Mouse (Mus musculus): ENCODE results near the gene Lmbrd2. TPM values are rescaled to one million over a fixed set of nuclear protein-coding genes. Genes with fewer than 3 reads are reported as not detected.
"Not testable (repeated sequence)": the region's sequence is repeated elsewhere in the genome, so short reads cannot be mapped to it uniquely, and the experiment has no call there.

The Lmbrd2 gene
- polyA plus RNA-seq, 1 experiment from 2014 or later = 14.8 TPM

- Histone ChIP-seq H3K4me3 (ENCODE audit: low read depth, low read length) (no peak overlapping the region), H3K27ac (ENCODE audit: low read depth, low read length) (no peak overlapping the region), H3K4me2 (ENCODE audit: low read depth, low read length) (no peak overlapping the region), H3K9me3 (ENCODE audit: control insufficient read depth, low read length) (no peaks in the 10 kb centered on the region), H3K9ac (replicated peaks; ENCODE audit: low read depth, low read length) (no peak overlapping the region), H3K27me3 (ENCODE audit: control insufficient read depth, insufficient read depth, low read length) (no peaks in the 10 kb centered on the region), H3K4me1 (ENCODE audit: control insufficient read depth, insufficient read depth, low read length) (no peaks in the 10 kb centered on the region), H3K36me3 (ENCODE audit: control insufficient read depth, insufficient read depth, low read length) (peaks cover 14% of the 10 kb centered on the region; the same call in 1 of the 2 replicates)
- no peak for ATAC-seq (ENCODE audit: low read depth)
- 62% methylated on average over 6 of the region's 6 CpGs for WGBS
Measured at GRCm38 (mm10) chr15:9164125-9164524, 23.8 kb downstream of the Lmbrd2 start.

DNA sequence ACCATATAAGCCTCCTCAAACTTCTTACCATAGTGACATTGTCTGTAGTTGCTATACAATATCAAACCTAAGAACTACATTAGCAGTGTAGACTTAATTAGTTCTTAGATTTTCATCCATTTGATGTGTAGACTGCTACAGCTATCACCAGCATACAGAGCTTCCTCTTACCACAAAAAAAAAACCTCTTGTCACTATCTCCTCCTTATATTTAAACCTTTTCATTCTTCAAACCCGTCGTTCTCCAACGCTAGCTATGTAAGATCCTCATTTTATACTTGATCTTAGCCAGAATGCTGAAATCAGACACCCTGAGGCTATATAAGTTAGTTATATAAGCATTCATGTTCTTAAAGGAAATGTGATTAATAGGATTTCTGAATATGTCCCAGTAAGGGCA is 36.7 kb downstream of the Lmbrd2 start:
- Histone ChIP-seq H3K4me2 (ENCODE audit: low read depth, low read length) (no peak overlapping the region), H3K4me1 (ENCODE audit: control insufficient read depth, insufficient read depth, low read length) (no peaks in the 10 kb centered on the region), H3K27ac (ENCODE audit: low read depth, low read length) (no peak overlapping the region), H3K27me3 (ENCODE audit: control insufficient read depth, insufficient read depth, low read length) (no peaks in the 10 kb centered on the region), H3K4me3 (ENCODE audit: low read depth, low read length) (no peak overlapping the region), H3K9ac (replicated peaks; ENCODE audit: low read depth, low read length) (no peak overlapping the region), H3K9me3 (ENCODE audit: control insufficient read depth, low read length) (no peaks in the 10 kb centered on the region), H3K36me3 (ENCODE audit: control insufficient read depth, insufficient read depth, low read length) (peaks cover 14% of the 10 kb centered on the region)
- WGBS = 98% methylated on average over 3 of the region's 3 CpGs
- no peak for ATAC-seq (ENCODE audit: low read depth)

DNA sequence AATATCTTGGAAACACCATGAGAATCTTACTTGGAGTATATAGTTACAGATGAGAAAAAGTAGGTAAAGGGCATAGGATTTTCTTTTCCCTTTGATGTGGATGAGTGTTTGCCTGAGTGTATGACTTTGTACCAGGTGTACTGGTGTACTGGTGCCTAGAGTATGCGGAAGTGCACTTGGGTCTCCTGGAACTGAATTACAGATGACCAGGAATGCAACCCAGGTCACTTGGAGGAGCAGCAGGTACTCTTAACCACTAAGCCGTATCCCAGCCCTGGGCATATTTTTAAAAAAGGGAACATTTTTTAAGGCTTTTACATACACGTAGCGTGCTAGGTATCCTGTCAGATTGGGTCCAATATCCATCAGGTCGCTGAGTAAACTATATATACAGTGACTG is 43.6 kb downstream of the Lmbrd2 start:
- no peak for ATAC-seq (ENCODE audit: low read depth)
- peaks cover 24% of the 10 kb centered on the region for H3K36me3 ChIP-seq (ENCODE audit: control insufficient read depth, insufficient read depth, low read length)

DNA sequence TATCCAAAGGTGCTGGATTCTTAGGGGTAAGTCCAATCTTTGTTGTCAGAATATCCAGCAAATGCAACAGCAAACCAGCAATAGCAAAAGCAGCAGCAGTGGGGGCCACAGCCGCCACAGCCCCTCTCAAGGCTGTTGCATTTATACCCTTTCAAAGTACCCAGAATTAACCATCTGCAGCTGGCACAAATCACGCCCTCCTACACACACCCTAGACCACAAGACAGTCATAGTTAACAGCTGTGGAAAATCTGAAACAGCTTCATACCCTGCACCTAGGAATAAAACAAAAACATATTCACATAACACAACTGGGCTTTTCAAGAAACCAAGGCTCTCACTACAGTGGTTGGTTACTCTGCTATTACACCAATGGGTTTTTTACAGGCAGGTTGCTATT is 49.4 kb downstream of the Lmbrd2 start:
- Histone ChIP-seq H3K4me1 (ENCODE audit: control insufficient read depth, insufficient read depth, low read length) (no peaks in the 10 kb centered on the region), H3K36me3 (ENCODE audit: control insufficient read depth, insufficient read depth, low read length) (peaks cover 25% of the 10 kb centered on the region), H3K9ac (replicated peaks; ENCODE audit: low read depth, low read length) (no peak overlapping the region), H3K9me3 (ENCODE audit: control insufficient read depth, low read length) (no peaks in the 10 kb centered on the region), H3K27me3 (ENCODE audit: control insufficient read depth, insufficient read depth, low read length) (no peaks in the 10 kb centered on the region), H3K4me3 (ENCODE audit: low read depth, low read length) (no peak overlapping the region), H3K27ac (ENCODE audit: low read depth, low read length) (no peak overlapping the region), H3K4me2 (ENCODE audit: low read depth, low read length) (no peak overlapping the region)
- 96% methylated on average over 2 of the region's 2 CpGs for whole genome bisulfite sequencing
- no peak for ATAC-seq (ENCODE audit: low read depth)

More for the DNA sequence above, 43.6 kb downstream of the Lmbrd2 start:
- H3K9me3 ChIP-seq (ENCODE audit: control insufficient read depth, low read length) = no peaks in the 10 kb centered on the region
- no peaks in the 10 kb centered on the region for H3K27me3 ChIP-seq (ENCODE audit: control insufficient read depth, insufficient read depth, low read length)
- H3K4me1 ChIP-seq (ENCODE audit: control insufficient read depth, insufficient read depth, low read length) = no peaks in the 10 kb centered on the region
- no peak overlapping the region for H3K9ac ChIP-seq (replicated peaks; ENCODE audit: low read depth, low read length)
- no peak overlapping the region for H3K4me3 ChIP-seq (ENCODE audit: low read depth, low read length)
- no peak overlapping the region for H3K4me2 ChIP-seq (ENCODE audit: low read depth, low read length)
- WGBS = 96% methylated on average over 5 of the region's 5 CpGs
- no peak overlapping the region for H3K27ac ChIP-seq (ENCODE audit: low read depth, low read length)

DNA sequence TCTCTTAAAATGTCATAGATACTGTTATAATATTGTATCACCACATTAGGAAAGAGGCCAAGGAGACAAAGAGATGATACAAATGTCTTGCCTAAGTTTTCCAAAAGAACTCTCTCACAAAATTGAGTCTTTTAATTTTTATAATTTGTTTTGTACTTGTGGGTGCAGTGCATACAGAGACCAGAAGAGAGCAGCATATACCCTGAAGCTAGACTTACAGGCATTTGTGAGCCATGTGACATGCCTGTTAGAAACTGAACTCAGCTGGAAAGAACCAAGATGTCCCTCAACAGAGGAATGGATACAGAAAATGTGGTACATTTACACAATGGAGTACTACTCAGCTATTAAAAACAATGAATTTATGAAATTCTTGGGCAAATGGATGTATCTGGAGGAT is 52.3 kb downstream of the Lmbrd2 start:
- H3K4me1 ChIP-seq (ENCODE audit: control insufficient read depth, insufficient read depth, low read length); H3K4me2 ChIP-seq (ENCODE audit: low read depth, low read length); ATAC-seq (ENCODE audit: low read depth); H3K27me3 ChIP-seq (ENCODE audit: control insufficient read depth, insufficient read depth, low read length); H3K27ac ChIP-seq (ENCODE audit: low read depth, low read length); H3K9ac ChIP-seq (replicated peaks; ENCODE audit: low read depth, low read length); H3K9me3 ChIP-seq (ENCODE audit: control insufficient read depth, low read length); H3K4me3 ChIP-seq (ENCODE audit: low read depth, low read length): not testable (repeated sequence)
- H3K36me3 ChIP-seq (ENCODE audit: control insufficient read depth, insufficient read depth, low read length) = peaks cover 21% of the 10 kb centered on the region

DNA sequence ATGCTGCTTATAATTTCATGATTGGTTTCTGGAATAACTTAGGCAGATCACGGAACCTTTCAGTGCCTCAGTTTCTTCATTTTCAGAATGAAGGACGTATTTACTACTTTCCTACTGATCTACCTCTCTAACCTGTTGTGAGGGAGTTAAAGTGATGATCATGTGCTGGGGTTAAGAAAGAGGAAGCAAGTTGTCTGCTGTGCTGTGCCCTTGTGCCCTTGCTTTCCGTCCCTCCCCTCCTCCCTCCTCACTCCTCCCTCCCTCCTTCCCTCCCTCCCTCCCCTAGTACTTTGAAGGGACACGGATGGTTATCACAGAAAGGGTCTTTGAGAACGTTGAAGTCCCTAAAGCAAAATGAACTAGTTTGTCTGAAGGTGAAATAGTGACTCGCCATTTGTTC is 58.1 kb downstream of the Lmbrd2 start:
- no peaks in the 10 kb centered on the region for H3K4me1 ChIP-seq (ENCODE audit: control insufficient read depth, insufficient read depth, low read length)
- no peak overlapping the region for H3K9ac ChIP-seq (replicated peaks; ENCODE audit: low read depth, low read length)
- no peak for ATAC-seq (ENCODE audit: low read depth)
- H3K4me3 ChIP-seq (ENCODE audit: low read depth, low read length) = no peak overlapping the region
- H3K36me3 ChIP-seq (ENCODE audit: control insufficient read depth, insufficient read depth, low read length) = peaks cover 11% of the 10 kb centered on the region
- no peak overlapping the region for H3K27ac ChIP-seq (ENCODE audit: low read depth, low read length)
- H3K27me3 ChIP-seq (ENCODE audit: control insufficient read depth, insufficient read depth, low read length) = no peaks in the 10 kb centered on the region
- no peak overlapping the region for H3K4me2 ChIP-seq (ENCODE audit: low read depth, low read length)
- WGBS = 63% methylated on average over 6 of the region's 6 CpGs
- no peaks in the 10 kb centered on the region for H3K9me3 ChIP-seq (ENCODE audit: control insufficient read depth, low read length)

- H3K4me2 ChIP-seq (ENCODE audit: low read depth, low read length) = no peak overlapping the region
- no peak overlapping the region for H3K4me3 ChIP-seq (ENCODE audit: low read depth, low read length)
- no peak overlapping the region for H3K27ac ChIP-seq (ENCODE audit: low read depth, low read length)
- H3K36me3 ChIP-seq (ENCODE audit: control insufficient read depth, insufficient read depth, low read length) = no peaks in the 10 kb centered on the region
- no peak overlapping the region for H3K9ac ChIP-seq (replicated peaks; ENCODE audit: low read depth, low read length)
- no peak for ATAC-seq (ENCODE audit: low read depth)
- H3K4me1 ChIP-seq (ENCODE audit: control insufficient read depth, insufficient read depth, low read length) = no peaks in the 10 kb centered on the region
- no peaks in the 10 kb centered on the region for H3K27me3 ChIP-seq (ENCODE audit: control insufficient read depth, insufficient read depth, low read length)
- H3K9me3 ChIP-seq (ENCODE audit: control insufficient read depth, low read length) = no peaks in the 10 kb centered on the region
Measured at GRCm38 (mm10) chr15:9211891-9212290, 71.5 kb downstream of the Lmbrd2 start.

- H3K4me1 ChIP-seq (ENCODE audit: control insufficient read depth, insufficient read depth, low read length); H3K4me3 ChIP-seq (ENCODE audit: low read depth, low read length); H3K4me2 ChIP-seq (ENCODE audit: low read depth, low read length); H3K9me3 ChIP-seq (ENCODE audit: control insufficient read depth, low read length); H3K27ac ChIP-seq (ENCODE audit: low read depth, low read length); H3K27me3 ChIP-seq (ENCODE audit: control insufficient read depth, insufficient read depth, low read length); H3K9ac ChIP-seq (replicated peaks; ENCODE audit: low read depth, low read length); H3K36me3 ChIP-seq (ENCODE audit: control insufficient read depth, insufficient read depth, low read length); ATAC-seq (ENCODE audit: low read depth): not testable (repeated sequence)
- WGBS = 77% methylated on average over 3 of the region's 3 CpGs
Measured at GRCm38 (mm10) chr15:9213026-9213425, 72.7 kb downstream of the Lmbrd2 start.

- H3K27ac ChIP-seq (ENCODE audit: low read depth, low read length); H3K4me1 ChIP-seq (ENCODE audit: control insufficient read depth, insufficient read depth, low read length); ATAC-seq (ENCODE audit: low read depth); H3K9ac ChIP-seq (replicated peaks; ENCODE audit: low read depth, low read length); H3K4me3 ChIP-seq (ENCODE audit: low read depth, low read length); H3K36me3 ChIP-seq (ENCODE audit: control insufficient read depth, insufficient read depth, low read length); H3K4me2 ChIP-seq (ENCODE audit: low read depth, low read length); H3K27me3 ChIP-seq (ENCODE audit: control insufficient read depth, insufficient read depth, low read length); H3K9me3 ChIP-seq (ENCODE audit: control insufficient read depth, low read length): not testable (repeated sequence)
- WGBS = 95% methylated on average over 7 of the region's 7 CpGs
Measured at GRCm38 (mm10) chr15:9213431-9213830, 73.1 kb downstream of the Lmbrd2 start.

- ATAC-seq (ENCODE audit: low read depth) = no peak
- no peak overlapping the region for H3K4me2 ChIP-seq (ENCODE audit: low read depth, low read length)
- H3K36me3 ChIP-seq (ENCODE audit: control insufficient read depth, insufficient read depth, low read length) = no peaks in the 10 kb centered on the region
- no peak overlapping the region for H3K4me3 ChIP-seq (ENCODE audit: low read depth, low read length)
- WGBS = 87% methylated on average over 5 of the region's 5 CpGs
- H3K9ac ChIP-seq (replicated peaks; ENCODE audit: low read depth, low read length) = no peak overlapping the region
- H3K4me1 ChIP-seq (ENCODE audit: control insufficient read depth, insufficient read depth, low read length) = no peaks in the 10 kb centered on the region
- no peaks in the 10 kb centered on the region for H3K9me3 ChIP-seq (ENCODE audit: control insufficient read depth, low read length)
- H3K27ac ChIP-seq (ENCODE audit: low read depth, low read length) = no peak overlapping the region
- H3K27me3 ChIP-seq (ENCODE audit: control insufficient read depth, insufficient read depth, low read length) = no peaks in the 10 kb centered on the region
Measured at GRCm38 (mm10) chr15:9216446-9216845, 76.1 kb downstream of the Lmbrd2 start.

All from neural tube, embryonic 14.5 days (tissue).